Mouse (Mus musculus) R1 (cell line): ENCODE measurements at regions not wholly inside any gene's neighbourhood (a gene's known extent, or its start where the extent isn't known, plus 50 kb on each side); places are given as distances from the start of the nearest gene placed in this dataset.
"Not testable (repeated sequence)": the region's sequence is repeated elsewhere in the genome, so short reads cannot be mapped to it uniquely, and the experiment has no call there.

Source experiments
- DNase-seq: peaks from one replicate; pipeline ENCODE4 v3.0.0-alpha.2; 2018; ENCODE audit warnings: low read depth, low spot score

DNA sequence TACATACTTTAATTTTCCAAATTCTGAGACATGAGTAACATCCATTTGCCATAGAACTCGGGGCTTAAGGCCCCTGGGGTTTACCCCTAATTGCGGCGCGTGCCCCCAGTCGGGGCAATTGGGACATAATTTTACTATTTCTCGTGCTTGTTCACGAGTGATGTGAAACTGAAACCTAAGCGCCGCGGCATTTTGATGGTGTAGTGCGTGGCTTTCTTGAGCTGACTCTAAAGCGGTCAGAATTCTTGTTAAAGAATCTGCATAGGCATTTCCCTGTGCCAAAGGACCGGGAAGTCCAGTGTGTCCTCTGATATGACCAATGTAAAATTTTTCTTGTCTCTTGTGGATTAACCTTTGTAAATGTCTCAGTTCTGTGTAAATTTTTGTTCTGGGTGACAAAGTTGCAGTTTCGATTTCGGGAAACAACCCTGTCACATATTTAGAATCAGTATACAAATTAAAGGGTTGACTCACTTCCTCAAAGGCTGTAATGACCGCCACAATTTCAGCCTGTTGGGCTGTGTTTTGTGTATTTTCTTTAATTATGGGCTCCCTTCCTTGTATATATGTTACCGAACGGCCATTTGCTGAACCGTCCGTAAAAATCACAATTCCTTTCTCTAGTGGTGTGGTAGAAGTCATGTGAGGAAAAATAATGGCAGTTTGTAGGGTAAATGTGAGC, 1037.6 kb upstream of the Sel1l start:
- peak; percentile 13 for DNase-seq

GRCm38 (mm10) chr12:92884014-92884413, 1035.1 kb upstream of the Sel1l start:
- not testable (repeated sequence) for DNase-seq

GRCm38 (mm10) chr12:92883091-92883490, 1034.1 kb upstream of the Sel1l start:
- not testable (repeated sequence) for DNase-seq

DNA sequence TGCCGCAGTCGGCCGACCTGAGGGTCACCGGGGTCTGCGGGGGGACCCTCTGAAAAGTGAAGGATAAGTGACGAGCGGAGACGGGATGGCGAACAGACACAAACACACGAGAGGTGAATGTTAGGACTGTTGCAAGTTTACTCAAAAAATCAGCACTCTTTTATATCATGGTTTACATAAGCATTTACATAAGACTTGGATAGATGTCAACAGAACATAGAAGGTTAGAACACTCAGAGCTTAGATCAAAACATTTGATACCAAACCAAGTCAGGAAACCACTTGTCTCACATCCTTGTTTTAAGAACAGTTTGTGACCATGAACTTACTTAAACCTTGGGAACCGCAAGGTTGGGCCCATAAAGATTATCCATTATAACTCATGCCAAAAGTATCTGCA, 1033.6 kb upstream of the Sel1l start:
- DNase-seq: not testable (repeated sequence)

- DNase-seq: no peak
These were observed 1024.6 kb upstream of the Sel1l start for GRCm38 (mm10) chr12:92873602-92874001.

DNA sequence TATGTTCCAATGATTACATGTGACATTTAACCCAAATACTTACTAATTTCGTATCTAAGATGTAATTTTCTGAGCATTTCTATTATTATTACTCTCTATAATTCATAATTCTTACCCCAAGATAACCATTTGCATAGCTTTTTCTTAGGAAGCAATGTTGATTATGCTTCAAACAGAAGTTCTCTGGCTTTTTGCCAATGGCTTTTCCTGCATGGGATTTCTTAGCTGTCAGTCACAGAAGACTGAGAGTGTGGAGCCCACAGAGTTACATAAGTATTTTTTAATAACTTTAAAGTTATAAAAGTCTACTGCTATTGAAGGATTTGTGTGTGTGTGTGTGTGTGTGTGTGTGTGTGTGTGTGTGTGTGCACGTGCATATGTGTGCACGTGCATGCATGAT, 1020.4 kb upstream of the Sel1l start:
- no peak for DNase-seq

DNA sequence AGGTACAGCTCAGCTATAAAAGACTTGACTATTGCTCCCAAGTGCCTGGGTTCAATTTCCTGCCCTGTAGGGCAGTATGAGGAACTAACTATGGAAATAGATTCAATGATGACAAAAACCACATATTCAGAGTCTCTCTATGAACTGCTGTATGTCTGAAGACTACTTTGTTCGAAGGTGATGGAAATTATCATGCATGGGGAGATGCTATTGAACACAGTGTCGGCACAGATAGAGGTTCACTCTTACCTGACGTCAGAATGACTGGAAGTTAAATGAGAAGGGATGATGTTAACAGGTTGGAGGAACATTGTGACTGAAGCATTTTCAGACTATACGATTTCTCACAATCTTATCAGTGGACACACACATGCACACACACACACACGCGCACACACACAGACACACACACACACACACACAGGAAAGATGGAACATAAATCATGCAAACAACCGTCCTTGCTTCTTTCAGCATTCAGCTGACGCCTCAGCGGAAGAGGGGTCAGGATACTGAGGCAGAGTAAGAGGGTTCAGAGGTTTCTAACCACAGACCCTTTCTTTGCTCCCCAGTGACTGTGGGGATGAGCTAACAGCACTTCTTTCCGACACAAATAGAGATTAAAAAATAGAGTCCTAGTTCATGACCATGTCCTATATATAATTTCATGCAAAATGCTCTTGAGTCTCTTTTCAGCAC, 974.3 kb upstream of the Sel1l start:
- DNase-seq: no peak

DNA sequence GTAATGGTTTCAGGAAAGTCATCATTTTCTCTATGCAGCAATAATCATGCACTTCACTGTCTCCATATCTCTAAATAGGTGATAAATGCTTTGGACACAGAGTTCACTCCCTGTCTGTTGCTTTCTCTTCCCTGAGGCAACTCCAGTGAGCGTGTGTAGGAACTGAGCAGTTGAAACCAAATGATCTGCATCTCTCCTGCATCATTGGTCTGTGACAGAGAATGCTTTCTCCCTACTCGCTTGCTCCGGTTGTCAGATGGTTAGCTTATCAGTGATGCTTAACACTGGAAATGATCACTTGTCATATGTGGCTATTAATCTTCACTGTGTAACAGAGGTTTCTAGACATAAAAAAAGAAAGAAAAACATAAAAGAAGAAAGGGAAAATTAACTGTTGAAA, 969.7 kb upstream of the Sel1l start:
- DNase-seq: no peak

GRCm38 (mm10) chr12:92801121-92801520, 952.2 kb upstream of the Sel1l start:
- DNase-seq: no peak

- no peak for DNase-seq
These were observed 934.4 kb upstream of the Sel1l start for GRCm38 (mm10) chr12:92783362-92783761.

- DNase-seq: no peak
These were observed 930.8 kb upstream of the Sel1l start for GRCm38 (mm10) chr12:92779695-92780292.

GRCm38 (mm10) chr12:92775668-92776067, 926.7 kb upstream of the Sel1l start:
- DNase-seq: no peak

GRCm38 (mm10) chr12:92748576-92748975, 899.6 kb upstream of the Sel1l start:
- DNase-seq: no peak

- DNase-seq: no peak
These were observed 891.9 kb upstream of the Sel1l start for GRCm38 (mm10) chr12:92740818-92741217.

DNA sequence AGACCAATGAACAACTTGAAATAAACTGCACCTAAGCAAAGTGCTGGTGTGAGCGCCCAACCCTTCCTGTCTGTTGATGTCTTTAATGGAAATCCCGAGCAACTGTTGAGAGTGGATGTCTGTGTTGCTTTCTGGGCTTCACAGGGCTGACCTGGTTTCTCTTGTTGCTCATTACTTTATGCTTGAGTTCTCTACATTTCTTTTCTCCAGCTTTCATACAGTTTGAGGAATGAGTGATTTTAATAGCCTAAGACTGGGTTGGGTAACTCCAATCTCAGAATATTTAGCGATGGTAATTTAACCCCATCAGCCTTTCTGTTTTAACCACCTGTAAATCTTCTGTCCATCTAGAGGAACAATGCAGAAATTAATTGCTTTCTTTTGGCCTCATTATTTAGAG, 890.2 kb upstream of the Sel1l start:
- no peak for DNase-seq

- DNase-seq: no peak
These were observed 888.8 kb upstream of the Sel1l start for GRCm38 (mm10) chr12:92737623-92738370.

DNA sequence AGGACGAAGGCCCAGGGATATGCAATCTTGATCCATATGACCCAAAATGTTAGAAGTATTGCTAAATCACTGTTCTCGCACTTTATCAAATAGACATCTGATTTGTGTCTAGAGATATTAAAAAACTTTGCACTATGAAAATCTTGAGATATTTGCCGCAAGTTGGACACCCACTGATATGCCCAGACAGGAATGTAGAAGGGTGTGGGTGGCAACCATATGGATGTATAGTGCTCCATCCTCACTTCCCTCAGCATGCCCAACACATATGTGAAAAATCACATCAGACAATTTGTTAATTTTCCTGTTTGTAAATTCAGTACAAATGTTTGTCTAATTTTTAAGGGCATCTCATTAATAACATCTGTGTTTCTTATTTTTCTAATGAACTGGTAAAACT, 874.1 kb upstream of the Sel1l start:
- DNase-seq: no peak

GRCm38 (mm10) chr12:92713415-92713814, 864.5 kb upstream of the Sel1l start:
- no peak for DNase-seq

DNA sequence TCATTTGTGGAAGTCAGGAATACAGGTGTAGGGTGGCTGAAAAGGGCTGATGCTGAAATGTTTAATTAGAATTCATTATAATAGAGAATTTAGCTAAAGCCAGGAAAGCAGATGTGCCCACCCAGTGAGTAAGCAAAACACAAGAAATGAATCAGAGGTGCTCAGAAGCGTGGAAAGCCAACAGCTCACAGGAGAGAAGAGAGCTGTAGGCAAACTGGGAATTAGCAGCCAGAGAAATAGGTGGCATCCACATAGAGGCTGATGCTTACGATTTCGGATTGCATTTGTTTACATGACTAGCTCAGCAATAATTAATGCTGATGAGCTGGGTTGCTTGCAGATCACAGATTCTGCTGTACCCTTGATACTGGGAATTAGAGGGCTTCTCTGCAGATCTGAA, 859.5 kb upstream of the Sel1l start:
- DNase-seq: no peak

- no peak for DNase-seq
These were observed 854.8 kb upstream of the Sel1l start for GRCm38 (mm10) chr12:92703731-92704130.

- no peak for DNase-seq
These were observed 844.0 kb upstream of the Sel1l start for GRCm38 (mm10) chr12:92692956-92693355.

DNA sequence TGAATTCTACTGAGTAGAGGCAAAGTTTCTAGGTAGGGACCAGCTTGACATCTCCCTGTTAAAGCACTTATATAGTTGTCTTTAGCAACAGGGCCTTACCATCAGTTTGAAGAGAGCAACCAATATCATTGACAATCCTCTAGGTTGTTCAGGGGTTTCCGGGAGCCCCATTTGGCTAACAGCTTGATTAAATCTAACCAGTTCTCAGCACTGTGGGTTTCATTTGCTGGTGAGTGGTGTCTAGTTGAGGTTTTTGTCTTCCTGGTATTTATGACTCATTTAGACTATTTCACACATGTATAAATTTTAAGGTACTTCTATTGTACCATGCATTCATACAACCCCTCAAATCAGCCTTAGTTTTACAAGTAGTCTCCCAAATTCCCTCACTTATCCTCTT, 823.4 kb upstream of the Sel1l start:
- DNase-seq: no peak
